Mouse (Mus musculus) forebrain, embryonic 15.5 days (tissue): ENCODE results near the gene Car6. TPM values are rescaled to one million over a fixed set of nuclear protein-coding genes. Genes with fewer than 3 reads are reported as not detected.

ENCODE experiments used
- ATAC-seq: fragments of 200-750 bp; cut with Nextera tagmentation; replicated peaks from 2 replicates; pipeline ENCODE4 v1.8.0; 2017; ENCODE audit warnings: mild to moderate bottlenecking, moderate TSS enrichment, moderate library complexity
- H3K27ac ChIP-seq: fragments of 300-500 bp; sonication (generic); replicated peaks from 2 replicates; pipeline ENCODE4 v1.5.1; 2015; ENCODE audit warnings: mild to moderate bottlenecking, inconsistent platforms
- H3K27me3 ChIP-seq: fragments of 300-500 bp; sonication (generic); 2 replicates; pipeline ENCODE4 v1.6.1; 2015; ENCODE audit warnings: inconsistent platforms
- H3K36me3 ChIP-seq: fragments of 300-500 bp; sonication (generic); 2 replicates; pipeline ENCODE4 v1.6.1; 2015; ENCODE audit warnings: mild to moderate bottlenecking, inconsistent platforms
- H3K4me1 ChIP-seq: fragments of 300-500 bp; sonication (generic); 2 replicates; pipeline ENCODE4 v1.6.1; 2015; ENCODE audit warnings: inconsistent platforms
- H3K4me2 ChIP-seq: fragments of 300-500 bp; sonication (generic); replicated peaks from 2 replicates; pipeline ENCODE4 v1.6.1; 2015; ENCODE audit warnings: mild to moderate bottlenecking, inconsistent platforms
- H3K4me3 ChIP-seq: fragments of 300-500 bp; sonication (generic); 2 replicates; pipeline ENCODE4 v1.5.1; 2015; ENCODE audit warnings: mild to moderate bottlenecking, inconsistent platforms
- H3K9ac ChIP-seq: fragments of 300-500 bp; sonication (generic); replicated peaks from 2 replicates; pipeline ENCODE4 v1.6.1; 2015; ENCODE audit warnings: mild to moderate bottlenecking, inconsistent platforms
- H3K9me3 ChIP-seq: fragments of 300-500 bp; sonication (generic); 2 replicates; pipeline ENCODE4 v1.6.1; 2016; ENCODE audit warnings: inconsistent platforms
- WGBS: fragments of 180-500 bp; shearing (Covaris S2); methylation state at CpG from one replicate; pipeline ENCODE4 v1.1.7; 2015; ENCODE audit warnings: mixed read lengths; 5-methylcytosine and 5-hydroxymethylcytosine counted together
- polyA plus RNA-seq: library from polyadenylated mRNA; unstranded; fragments of >200 nt; fragmentation: Nextera tagmentation; extraction: Ambion mirVana; gene quantifications from 2 replicates; pipeline ENCODE4 v1.2.1, GENCODE M21; 2015

Gene Car6
- polyA plus RNA-seq, 1 experiment from 2014 or later, result not detected

DNA sequence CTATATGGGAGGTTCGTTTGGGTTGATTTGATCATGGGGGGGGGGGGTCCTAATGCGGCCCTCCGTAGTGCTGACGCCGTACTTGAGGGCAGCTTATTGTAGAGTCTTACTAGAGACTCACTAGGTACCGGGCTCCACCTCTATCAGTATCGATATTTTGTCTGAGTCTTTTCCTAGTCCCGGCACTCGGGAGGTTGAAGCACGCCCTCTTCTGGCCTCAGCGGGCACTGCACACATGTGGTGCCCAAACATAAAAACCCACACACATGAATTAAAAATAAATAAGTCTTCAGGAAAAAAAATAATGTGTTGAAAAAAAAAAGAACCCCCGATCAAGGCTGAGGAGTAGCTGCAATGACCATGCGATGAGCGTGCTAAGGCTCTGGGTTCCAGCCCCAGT is 27.1 kb downstream of the Car6 start:
- Histone ChIP-seq H3K9ac (no peak overlapping the region), H3K27me3 (no peaks in the 10 kb centered on the region), H3K4me3 (no peak overlapping the region), H3K4me1 (no peaks in the 10 kb centered on the region), H3K9me3 (no peaks in the 10 kb centered on the region), H3K27ac (no peak overlapping the region), H3K4me2 (no peak overlapping the region), H3K36me3 (no peaks in the 10 kb centered on the region)
- WGBS, result 92% methylated on average over 14 of the region's 14 CpGs
- ATAC-seq, result no peak

DNA sequence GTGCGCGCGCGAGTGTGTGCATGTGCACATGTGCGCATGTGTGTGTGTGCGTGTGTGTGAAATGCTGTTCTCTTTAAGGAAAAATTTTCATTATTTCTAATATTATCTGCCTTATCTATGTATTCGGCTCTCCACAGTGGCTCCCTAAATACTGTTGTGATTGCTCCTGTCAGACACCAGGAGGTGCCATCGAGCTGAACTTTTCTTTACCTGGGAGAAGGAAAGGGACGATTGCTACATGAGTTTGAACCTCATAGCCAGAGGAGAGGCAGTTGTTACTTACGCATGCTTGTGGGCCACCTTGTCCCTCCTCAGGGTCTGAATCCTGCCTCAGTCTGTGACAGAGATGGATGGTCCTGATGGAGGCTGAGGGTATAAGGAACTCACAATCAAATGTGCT is 27.9 kb downstream of the Car6 start:
- Histone ChIP-seq H3K9me3 (no peaks in the 10 kb centered on the region), H3K36me3 (no peaks in the 10 kb centered on the region), H3K27me3 (no peaks in the 10 kb centered on the region), H3K9ac (no peak overlapping the region), H3K4me3 (no peak overlapping the region), H3K4me1 (no peaks in the 10 kb centered on the region), H3K4me2 (no peak overlapping the region), H3K27ac (no peak overlapping the region)
- no peak for ATAC-seq
- WGBS, result 59% methylated on average over 10 of the region's 10 CpGs

DNA sequence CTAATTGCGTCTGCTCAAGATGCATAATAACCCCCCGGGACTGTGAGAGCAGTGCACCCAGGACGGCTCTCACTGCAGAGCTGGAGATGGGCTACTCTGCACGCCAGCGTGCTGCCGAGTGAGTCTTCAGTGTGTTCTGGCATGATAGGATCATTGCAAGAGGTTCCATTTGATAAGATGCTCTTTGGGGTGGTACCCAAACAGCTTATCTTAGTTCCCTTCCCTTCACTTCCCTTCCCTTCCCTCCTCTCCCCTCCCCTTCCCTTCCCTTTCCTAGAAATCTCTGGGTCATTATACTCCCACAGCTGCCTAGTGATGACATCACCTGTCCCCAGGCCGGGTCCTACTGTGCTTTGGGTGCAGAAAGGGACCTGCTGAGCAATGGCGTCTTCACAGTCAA is 29.0 kb downstream of the Car6 start:
- Histone ChIP-seq H3K4me1 (no peaks in the 10 kb centered on the region), H3K27ac (no peak overlapping the region), H3K9me3 (no peaks in the 10 kb centered on the region), H3K4me2 (no peak overlapping the region), H3K4me3 (no peak overlapping the region), H3K9ac (no peak overlapping the region), H3K27me3 (no peaks in the 10 kb centered on the region), H3K36me3 (no peaks in the 10 kb centered on the region)
- no peak for ATAC-seq
- WGBS, result 79% methylated on average over 8 of the region's 8 CpGs

DNA sequence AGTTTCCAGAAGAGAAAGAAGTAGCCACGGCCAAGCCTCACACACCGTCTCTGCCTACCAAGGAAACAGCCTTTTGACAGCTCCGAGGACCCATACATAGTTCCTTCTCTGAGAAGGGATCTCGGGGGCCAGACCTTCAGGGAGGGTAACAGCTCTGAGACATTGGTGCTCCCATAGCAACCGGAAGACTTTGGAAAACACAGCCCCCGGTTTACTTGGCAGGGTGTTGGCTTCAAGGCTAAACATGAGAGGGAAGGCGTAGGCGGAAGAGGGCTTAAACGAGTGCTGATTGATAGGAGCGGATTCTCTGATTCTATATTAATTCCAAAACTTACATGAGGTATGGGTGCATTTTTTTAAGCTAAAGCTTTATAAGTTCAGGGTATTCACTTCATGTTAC is 32.7 kb downstream of the Car6 start:
- H3K27ac ChIP-seq, result no peak overlapping the region
- no peak overlapping the region for H3K4me3 ChIP-seq
- no peaks in the 10 kb centered on the region for H3K9me3 ChIP-seq
- no peak for ATAC-seq
- no peaks in the 10 kb centered on the region for H3K27me3 ChIP-seq
- H3K36me3 ChIP-seq, result no peaks in the 10 kb centered on the region
- H3K9ac ChIP-seq, result no peak overlapping the region
- 68% methylated on average over 10 of the region's 10 CpGs for whole genome bisulfite sequencing
- no peaks in the 10 kb centered on the region for H3K4me1 ChIP-seq
- no peak overlapping the region for H3K4me2 ChIP-seq

DNA sequence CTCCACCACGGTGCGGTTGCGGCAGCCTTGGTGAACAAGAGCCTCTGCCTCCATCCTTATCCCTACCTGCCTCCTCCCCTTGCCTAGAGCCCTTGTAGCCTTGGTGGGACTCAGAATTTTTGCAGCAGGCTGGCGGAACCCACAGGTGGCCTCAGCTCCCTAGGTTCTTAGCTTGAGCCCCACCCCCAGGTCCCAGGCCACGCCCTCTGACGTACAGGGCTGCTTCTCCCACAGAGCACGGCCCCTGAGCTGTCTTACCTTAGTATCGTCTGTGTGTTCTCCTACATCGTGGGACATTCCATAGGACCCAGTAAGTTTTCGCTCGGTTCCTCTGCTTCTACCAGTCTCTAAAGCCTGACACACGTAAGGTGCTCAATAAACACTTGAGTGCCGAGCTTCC is 36.3 kb downstream of the Car6 start:
- no peaks in the 10 kb centered on the region for H3K36me3 ChIP-seq
- H3K27me3 ChIP-seq, result no peaks in the 10 kb centered on the region
- H3K9me3 ChIP-seq, result no peaks in the 10 kb centered on the region
- no peak overlapping the region for H3K27ac ChIP-seq
- no peak overlapping the region for H3K9ac ChIP-seq
- ATAC-seq, result no peak
- H3K4me2 ChIP-seq, result no peak overlapping the region
- 38% methylated on average over 13 of the region's 13 CpGs for WGBS
- no peak overlapping the region for H3K4me3 ChIP-seq
- H3K4me1 ChIP-seq, result no peaks in the 10 kb centered on the region

DNA sequence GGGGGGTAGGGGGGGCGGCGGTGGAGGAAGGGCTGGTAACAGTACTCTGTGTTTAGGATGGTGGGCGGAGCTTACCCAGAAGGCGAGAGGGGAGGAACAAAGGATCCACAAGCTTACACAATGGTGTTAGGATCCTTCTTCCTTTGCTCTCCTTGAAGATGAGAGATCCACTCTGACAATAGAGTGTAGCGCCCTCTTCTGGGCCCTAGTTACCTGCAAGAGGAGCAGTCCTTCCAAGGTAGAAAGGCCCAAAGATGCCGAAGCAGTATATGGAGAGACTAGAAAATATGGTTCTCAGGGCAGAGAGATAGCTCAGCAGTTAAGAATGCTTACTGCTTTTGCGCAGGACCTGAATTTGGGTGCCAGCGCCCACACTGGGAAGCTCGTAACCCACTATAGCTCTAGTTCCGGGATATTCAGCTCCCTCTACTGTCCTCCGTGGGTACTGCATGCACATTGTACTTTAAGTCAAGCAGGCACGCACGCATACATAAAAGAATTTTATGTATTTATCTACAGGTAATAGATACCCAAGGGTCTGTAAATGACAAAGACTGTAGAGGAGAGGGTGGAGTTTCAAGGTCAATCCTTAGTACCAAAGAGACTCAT is 38.5 kb downstream of the Car6 start:
- H3K9me3 ChIP-seq, result no peaks in the 10 kb centered on the region
- 70% methylated on average over 13 of the region's 13 CpGs for WGBS
- H3K4me3 ChIP-seq, result no peak overlapping the region
- no peak overlapping the region for H3K9ac ChIP-seq
- no peaks in the 10 kb centered on the region for H3K4me1 ChIP-seq
- H3K27me3 ChIP-seq, result no peaks in the 10 kb centered on the region
- ATAC-seq, result no peak
- no peak overlapping the region for H3K27ac ChIP-seq
- no peaks in the 10 kb centered on the region for H3K36me3 ChIP-seq
- H3K4me2 ChIP-seq, result no peak overlapping the region

DNA sequence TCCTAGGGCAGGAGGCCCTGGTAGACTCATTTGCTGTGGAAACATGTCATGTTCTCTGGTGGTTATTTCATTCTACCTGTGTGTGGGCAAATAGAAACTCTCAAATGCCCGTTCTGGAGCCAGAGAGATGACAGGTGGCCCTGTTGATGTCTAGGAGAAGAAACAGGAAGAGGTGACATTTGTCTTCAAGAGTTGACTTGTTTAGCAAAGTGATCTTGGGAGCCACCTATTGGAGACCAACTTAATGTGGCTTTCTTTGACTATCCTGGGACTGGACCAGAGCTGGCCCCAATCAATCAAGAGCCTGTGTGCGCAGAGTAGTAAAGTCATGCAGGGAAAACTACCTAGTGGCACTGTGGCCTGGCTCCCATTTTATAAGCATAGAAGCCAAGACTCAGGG is 41.7 kb downstream of the Car6 start:
- no peaks in the 10 kb centered on the region for H3K27me3 ChIP-seq
- H3K4me2 ChIP-seq, result no peak overlapping the region
- no peaks in the 10 kb centered on the region for H3K36me3 ChIP-seq
- 87% methylated on average over 2 of the region's 2 CpGs for WGBS
- no peaks in the 10 kb centered on the region for H3K4me1 ChIP-seq
- H3K4me3 ChIP-seq, result no peak overlapping the region
- H3K9ac ChIP-seq, result no peak overlapping the region
- no peaks in the 10 kb centered on the region for H3K9me3 ChIP-seq
- H3K27ac ChIP-seq, result no peak overlapping the region
- ATAC-seq, result no peak

DNA sequence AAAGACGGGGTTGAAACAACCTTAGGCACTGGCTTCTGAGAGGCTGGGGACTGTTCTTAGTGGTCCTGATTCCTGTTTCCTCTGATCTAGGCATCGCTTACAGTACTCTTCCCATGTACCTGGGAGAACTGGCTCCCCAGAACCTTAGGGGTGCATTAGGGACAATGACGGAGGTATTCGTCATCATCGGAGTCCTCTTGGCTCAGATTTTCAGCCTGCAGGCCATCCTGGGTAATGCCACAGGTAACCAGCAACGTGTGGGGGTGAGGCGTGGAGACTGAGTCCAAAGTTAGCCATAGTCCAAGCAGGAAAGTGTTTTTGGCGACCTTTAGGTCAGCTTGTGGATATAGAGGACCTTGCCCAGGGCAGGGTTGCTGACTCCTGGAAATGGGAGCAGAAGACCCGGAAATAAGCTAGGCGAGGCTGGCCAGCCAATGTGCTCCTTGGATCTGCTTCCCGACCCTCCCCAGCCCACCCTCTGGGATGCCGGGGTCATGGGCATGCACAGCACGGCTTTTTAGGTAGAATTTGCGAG is 43.7 kb downstream of the Car6 start:
- Histone ChIP-seq H3K36me3 (no peaks in the 10 kb centered on the region), H3K4me2 (no peak overlapping the region), H3K9me3 (no peaks in the 10 kb centered on the region), H3K27me3 (no peaks in the 10 kb centered on the region), H3K4me3 (no peak overlapping the region), H3K27ac (no peak overlapping the region), H3K9ac (no peak overlapping the region), H3K4me1 (no peaks in the 10 kb centered on the region)
- 76% methylated on average over 14 of the region's 14 CpGs for WGBS
- no peak for ATAC-seq

DNA sequence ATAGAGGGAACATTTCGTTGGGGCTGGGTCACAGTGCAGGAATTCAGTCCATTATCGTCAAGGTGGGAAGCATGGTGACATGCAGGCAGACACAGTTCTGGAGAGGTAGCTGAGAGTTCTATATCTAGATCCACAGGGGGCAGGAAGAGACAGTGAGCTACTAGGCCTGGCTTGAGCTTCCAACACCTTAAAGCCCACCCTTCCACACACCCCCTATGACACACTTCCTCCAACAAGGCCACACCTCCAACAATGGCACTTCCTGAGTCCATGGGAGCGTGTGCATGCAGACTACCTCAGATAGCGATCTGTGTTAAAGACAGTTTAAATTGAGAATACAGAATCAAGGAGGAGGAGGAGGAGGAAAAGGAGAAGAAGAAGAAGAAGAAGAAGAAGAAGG is 45.4 kb downstream of the Car6 start:
- H3K4me3 ChIP-seq, result no peak overlapping the region
- no peaks in the 10 kb centered on the region for H3K36me3 ChIP-seq
- no peak overlapping the region for H3K9ac ChIP-seq
- ATAC-seq, result no peak
- WGBS, result 94% methylated on average over 4 of the region's 4 CpGs
- no peaks in the 10 kb centered on the region for H3K4me1 ChIP-seq
- H3K9me3 ChIP-seq, result no peaks in the 10 kb centered on the region
- no peak overlapping the region for H3K27ac ChIP-seq
- H3K4me2 ChIP-seq, result no peak overlapping the region
- H3K27me3 ChIP-seq, result no peaks in the 10 kb centered on the region

DNA sequence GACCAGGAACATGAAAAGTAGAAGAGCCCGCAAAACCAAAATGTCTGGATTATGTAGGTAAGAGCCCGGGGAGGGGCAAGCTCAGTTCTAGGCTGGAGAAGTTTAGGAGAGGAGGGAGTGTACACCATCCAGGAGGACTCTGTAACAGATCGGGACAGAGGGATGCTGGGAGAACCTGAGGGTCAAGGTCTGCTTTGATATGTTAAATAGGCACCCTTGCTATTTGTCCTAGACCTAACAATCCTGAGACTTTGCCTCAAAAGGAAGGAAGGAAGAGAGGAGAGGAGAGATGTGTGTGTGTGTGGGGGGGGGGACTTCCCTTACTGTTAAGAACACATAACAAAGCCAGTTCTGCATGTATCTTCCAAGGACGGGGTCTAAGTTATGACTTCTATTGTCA is 45.8 kb downstream of the Car6 start:
- WGBS, result 88% methylated on average over 4 of the region's 4 CpGs
- Histone ChIP-seq H3K4me1 (no peaks in the 10 kb centered on the region), H3K27me3 (no peaks in the 10 kb centered on the region), H3K4me2 (no peak overlapping the region), H3K9me3 (no peaks in the 10 kb centered on the region), H3K4me3 (no peak overlapping the region), H3K9ac (no peak overlapping the region), H3K36me3 (no peaks in the 10 kb centered on the region), H3K27ac (no peak overlapping the region)
- ATAC-seq, result no peak

DNA sequence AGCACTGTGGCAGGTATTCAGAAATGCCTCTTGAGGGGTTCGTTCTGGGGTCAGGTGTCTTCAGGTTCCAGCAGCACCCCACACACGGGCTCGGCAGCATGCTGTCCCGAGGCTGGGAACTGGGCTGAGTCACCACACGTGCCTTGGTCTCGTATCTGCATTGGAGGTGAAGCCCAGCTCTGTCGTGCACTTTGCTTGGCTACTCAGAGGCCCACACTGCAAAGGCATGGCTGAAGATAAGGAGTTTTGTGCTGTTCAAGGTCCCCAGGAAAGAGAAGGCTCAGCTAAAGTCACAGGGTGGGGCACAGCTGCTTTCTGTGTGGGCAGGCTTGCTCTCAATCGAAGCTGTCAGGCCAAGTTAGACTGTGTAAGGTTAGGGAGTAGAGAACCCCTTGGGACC is 48.6 kb downstream of the Car6 start:
- Histone ChIP-seq H3K36me3 (no peaks in the 10 kb centered on the region), H3K27ac (no peak overlapping the region), H3K9ac (no peak overlapping the region), H3K4me1 (no peaks in the 10 kb centered on the region), H3K27me3 (no peaks in the 10 kb centered on the region), H3K4me2 (no peak overlapping the region), H3K9me3 (no peaks in the 10 kb centered on the region), H3K4me3 (no peak overlapping the region)
- 82% methylated on average over 8 of the region's 8 CpGs for WGBS
- ATAC-seq, result no peak

DNA sequence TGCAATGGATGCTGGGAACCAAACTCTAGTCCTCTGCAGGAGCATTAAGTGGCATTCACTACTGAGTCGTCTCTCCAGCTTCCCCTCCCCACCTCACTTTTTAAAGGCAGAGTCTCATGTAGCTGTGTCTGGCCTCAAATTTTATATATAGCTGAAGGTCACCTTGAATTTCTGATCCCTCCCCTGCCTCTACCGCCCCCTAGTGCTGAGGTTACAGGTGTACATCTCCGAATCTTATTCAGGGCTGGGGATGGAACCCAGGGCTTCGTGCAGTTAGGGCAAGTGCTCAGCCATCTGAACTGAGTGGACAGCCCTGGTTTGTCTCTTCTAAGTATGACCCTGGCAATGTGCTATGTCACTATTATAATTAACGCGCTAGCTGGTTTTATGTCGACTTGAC is 50.1 kb downstream of the Car6 start:
- Histone ChIP-seq H3K4me3 (no peak overlapping the region), H3K4me2 (no peak overlapping the region), H3K27ac (no peak overlapping the region), H3K36me3 (no peaks in the 10 kb centered on the region), H3K9me3 (no peaks in the 10 kb centered on the region), H3K4me1 (no peaks in the 10 kb centered on the region), H3K27me3 (no peaks in the 10 kb centered on the region), H3K9ac (no peak overlapping the region)
- ATAC-seq, result no peak
- 81% methylated on average over 7 of the region's 7 CpGs for whole genome bisulfite sequencing

DNA sequence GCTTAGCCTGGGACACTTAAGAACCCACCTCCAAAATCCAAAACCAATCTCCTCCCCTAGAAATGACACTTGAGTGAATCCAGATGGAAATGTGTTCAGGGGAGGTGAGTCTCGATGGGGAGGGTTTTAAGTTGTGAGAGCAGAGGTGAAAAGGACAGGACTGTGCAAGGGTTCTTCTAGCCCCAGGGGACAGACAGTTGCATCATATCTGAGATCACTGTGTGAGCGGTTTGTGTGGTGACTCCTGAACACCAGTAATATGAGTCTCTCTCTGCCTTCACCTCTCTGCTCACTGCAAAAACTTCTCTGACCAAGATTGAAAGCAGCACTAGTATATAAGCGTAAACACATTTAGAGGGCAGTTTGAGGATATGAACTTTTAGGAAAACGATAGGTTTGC is 54.8 kb downstream of the Car6 start:
- Histone ChIP-seq H3K9me3 (no peaks in the 10 kb centered on the region), H3K9ac (no peak overlapping the region), H3K27ac (no peak overlapping the region), H3K27me3 (no peaks in the 10 kb centered on the region), H3K4me1 (no peaks in the 10 kb centered on the region), H3K36me3 (no peaks in the 10 kb centered on the region), H3K4me2 (no peak overlapping the region), H3K4me3 (no peak overlapping the region)
- ATAC-seq, result no peak
- 91% methylated on average over 4 of the region's 4 CpGs for WGBS
